Mouse (Mus musculus) hindbrain, embryonic 10.5 days (tissue): ENCODE measurements at regions not wholly inside any gene's neighbourhood (a gene's known extent, or its start where the extent isn't known, plus 50 kb on each side); places are given as distances from the start of the nearest gene placed in this dataset.

Experiments
- DNase-seq: peaks from one replicate; pipeline ENCODE4 v3.0.0-alpha.2; 2017; ENCODE audit warnings: low spot score
- H3K27ac ChIP-seq: fragments of 300-500 bp; sonication (generic); 2 replicates; pipeline ENCODE4 v1.5.1; 2016; ENCODE audit warnings: mild to moderate bottlenecking, moderate library complexity
- H3K27me3 ChIP-seq: fragments of 300-500 bp; sonication (generic); 2 replicates; pipeline ENCODE4 v1.6.1; 2016; ENCODE audit warnings: mild to moderate bottlenecking; ENCODE audit not compliant: poor library complexity, insufficient read depth, severe bottlenecking
- H3K36me3 ChIP-seq: fragments of 300-500 bp; sonication (generic); 2 replicates; pipeline ENCODE4 v1.6.1; 2016; ENCODE audit warnings: mild to moderate bottlenecking, moderate library complexity
- H3K4me1 ChIP-seq: fragments of 300-500 bp; sonication (generic); replicated peaks from 2 replicates; pipeline ENCODE4 v1.6.1; 2016; ENCODE audit warnings: mild to moderate bottlenecking
- H3K4me3 ChIP-seq: fragments of 300-500 bp; sonication (generic); 2 replicates; pipeline ENCODE4 v1.5.1; 2016; ENCODE audit warnings: mild to moderate bottlenecking, moderate library complexity
- H3K9me3 ChIP-seq: fragments of 300-500 bp; sonication (generic); 2 replicates; pipeline ENCODE4 v1.6.1; 2016; ENCODE audit warnings: mild to moderate bottlenecking, moderate library complexity
- WGBS: fragments of 180-500 bp; shearing (Covaris S2); methylation state at CpG from one replicate; pipeline ENCODE4 v1.1.7; 2016; 5-methylcytosine and 5-hydroxymethylcytosine counted together

GRCm38 (mm10) chr12:77929571-77929970 is 264.5 kb upstream of the Gm6657 start:
- Histone ChIP-seq H3K4me3 (no peak overlapping the region), H3K27me3 (no peaks in the 10 kb centered on the region), H3K4me1 (0 out of 2 replicates have a peak, but pooled peaks cover 3% of the 10 kb centered on the region), H3K27ac (no peak overlapping the region), H3K9me3 (no peaks in the 10 kb centered on the region), H3K36me3 (no peaks in the 10 kb centered on the region)
- 80% methylated on average over 1 of the region's 1 CpGs for WGBS
- DNase-seq: no peak

- no peaks in the 10 kb centered on the region for H3K36me3 ChIP-seq
- no peaks in the 10 kb centered on the region for H3K4me1 ChIP-seq
- WGBS: 76% methylated on average over 8 of the region's 8 CpGs
- no peak overlapping the region for H3K27ac ChIP-seq
- H3K27me3 ChIP-seq: no peaks in the 10 kb centered on the region
- no peak overlapping the region for H3K4me3 ChIP-seq
- H3K9me3 ChIP-seq: no peaks in the 10 kb centered on the region
- DNase-seq: no peak
These were observed 250.1 kb upstream of the Gm6657 start for GRCm38 (mm10) chr12:77943960-77944359.

- H3K9me3 ChIP-seq: no peaks in the 10 kb centered on the region
- H3K27me3 ChIP-seq: no peaks in the 10 kb centered on the region
- no peak overlapping the region for H3K4me3 ChIP-seq
- no peak overlapping the region for H3K27ac ChIP-seq
- 0 out of 2 replicates have a peak, but pooled peaks cover 5% of the 10 kb centered on the region for H3K4me1 ChIP-seq
- no peaks in the 10 kb centered on the region for H3K36me3 ChIP-seq
- DNase-seq: peak; percentile 7
- 56% methylated on average over 16 of the region's 16 CpGs for WGBS
These were observed 244.5 kb upstream of the Gm6657 start for GRCm38 (mm10) chr12:77949474-77950017.

- Histone ChIP-seq H3K9me3 (no peaks in the 10 kb centered on the region), H3K27me3 (no peaks in the 10 kb centered on the region), H3K4me1 (0 out of 2 replicates have a peak, but pooled peaks cover 10% of the 10 kb centered on the region), H3K4me3 (no peak overlapping the region), H3K36me3 (no peaks in the 10 kb centered on the region), H3K27ac (no peak overlapping the region)
- no peak for DNase-seq
- 53% methylated on average over 2 of the region's 2 CpGs for WGBS
These were observed 241.6 kb upstream of the Gm6657 start for GRCm38 (mm10) chr12:77952492-77952891.

- Histone ChIP-seq H3K27ac (no peak overlapping the region), H3K36me3 (no peaks in the 10 kb centered on the region), H3K4me3 (no peak overlapping the region), H3K9me3 (0 out of 2 replicates have a peak, but pooled peaks cover 6% of the 10 kb centered on the region), H3K27me3 (no peaks in the 10 kb centered on the region), H3K4me1 (no peaks in the 10 kb centered on the region)
- 92% methylated on average over 6 of the region's 6 CpGs for WGBS
- no peak for DNase-seq
These were observed 231.4 kb upstream of the Gm6657 start for GRCm38 (mm10) chr12:77962631-77963030.

- H3K36me3 ChIP-seq: no peaks in the 10 kb centered on the region
- H3K27ac ChIP-seq: no peak overlapping the region
- 65% methylated on average over 3 of the region's 3 CpGs for WGBS
- no peak for DNase-seq
- no peaks in the 10 kb centered on the region for H3K27me3 ChIP-seq
- peaks cover 10% of the 10 kb centered on the region; the same call in 1 of the 2 replicates for H3K4me1 ChIP-seq
- H3K4me3 ChIP-seq: no peak overlapping the region
- H3K9me3 ChIP-seq: 0 out of 2 replicates have a peak, but pooled peaks cover 3% of the 10 kb centered on the region
These were observed 225.5 kb upstream of the Gm6657 start for GRCm38 (mm10) chr12:77968543-77968942.

- H3K27me3 ChIP-seq: no peaks in the 10 kb centered on the region
- H3K4me3 ChIP-seq: no peak overlapping the region
- WGBS: 76% methylated on average over 1 of the region's 1 CpGs
- H3K9me3 ChIP-seq: 0 out of 2 replicates have a peak, but pooled peaks cover 2% of the 10 kb centered on the region
- peaks cover 10% of the 10 kb centered on the region; the same call in 1 of the 2 replicates for H3K4me1 ChIP-seq
- no peak overlapping the region for H3K27ac ChIP-seq
- H3K36me3 ChIP-seq: no peaks in the 10 kb centered on the region
- no peak for DNase-seq
These were observed 224.0 kb upstream of the Gm6657 start for GRCm38 (mm10) chr12:77970026-77970425.

GRCm38 (mm10) chr12:77972165-77972564 is 221.9 kb upstream of the Gm6657 start:
- 50% methylated on average over 4 of the region's 4 CpGs for WGBS
- Histone ChIP-seq H3K27ac (0 out of 2 replicates have a peak overlapping the region, but pooled peaks have one; percentile 31), H3K4me3 (no peak overlapping the region), H3K36me3 (no peaks in the 10 kb centered on the region), H3K4me1 (peaks cover 10% of the 10 kb centered on the region; the same call in 1 of the 2 replicates), H3K9me3 (no peaks in the 10 kb centered on the region), H3K27me3 (no peaks in the 10 kb centered on the region)
- DNase-seq: peak; percentile 18

GRCm38 (mm10) chr12:77976952-77977351 is 217.1 kb upstream of the Gm6657 start:
- H3K27ac ChIP-seq: no peak overlapping the region
- H3K36me3 ChIP-seq: no peaks in the 10 kb centered on the region
- no peaks in the 10 kb centered on the region for H3K9me3 ChIP-seq
- H3K4me3 ChIP-seq: no peak overlapping the region
- peaks cover 4% of the 10 kb centered on the region; the same call in 1 of the 2 replicates for H3K4me1 ChIP-seq
- WGBS: 77% methylated on average over 2 of the region's 2 CpGs
- no peak for DNase-seq
- H3K27me3 ChIP-seq: no peaks in the 10 kb centered on the region

GRCm38 (mm10) chr12:77986738-77987137 is 207.3 kb upstream of the Gm6657 start:
- DNase-seq: no peak
- H3K9me3 ChIP-seq: no peaks in the 10 kb centered on the region
- H3K4me3 ChIP-seq: no peak overlapping the region
- no peaks in the 10 kb centered on the region for H3K4me1 ChIP-seq
- no peaks in the 10 kb centered on the region for H3K36me3 ChIP-seq
- no peaks in the 10 kb centered on the region for H3K27me3 ChIP-seq
- 81% methylated on average over 8 of the region's 8 CpGs for WGBS
- H3K27ac ChIP-seq: no peak overlapping the region

- WGBS: 42% methylated on average over 3 of the region's 3 CpGs
These were observed 204.3 kb upstream of the Gm6657 start for GRCm38 (mm10) chr12:77989766-77990165.

GRCm38 (mm10) chr12:77991627-77992026 is 202.4 kb upstream of the Gm6657 start:
- H3K4me1 ChIP-seq: no peaks in the 10 kb centered on the region
- H3K27ac ChIP-seq: no peak overlapping the region
- 74% methylated on average over 6 of the region's 6 CpGs for WGBS
- H3K4me3 ChIP-seq: no peak overlapping the region
- DNase-seq: no peak
- H3K9me3 ChIP-seq: no peaks in the 10 kb centered on the region
- no peaks in the 10 kb centered on the region for H3K27me3 ChIP-seq
- no peaks in the 10 kb centered on the region for H3K36me3 ChIP-seq

More at GRCm38 (mm10) chr12:77989766-77990165, 204.3 kb upstream of the Gm6657 start:
- H3K27me3 ChIP-seq: no peaks in the 10 kb centered on the region
- no peaks in the 10 kb centered on the region for H3K36me3 ChIP-seq
- no peak overlapping the region for H3K27ac ChIP-seq
- H3K4me3 ChIP-seq: no peak overlapping the region
- no peaks in the 10 kb centered on the region for H3K9me3 ChIP-seq
- DNase-seq: no peak
- no peaks in the 10 kb centered on the region for H3K4me1 ChIP-seq

GRCm38 (mm10) chr12:77994176-77994575 is 199.9 kb upstream of the Gm6657 start:
- Histone ChIP-seq H3K36me3 (no peaks in the 10 kb centered on the region), H3K4me3 (no peak overlapping the region), H3K27ac (no peak overlapping the region), H3K27me3 (no peaks in the 10 kb centered on the region), H3K4me1 (no peaks in the 10 kb centered on the region), H3K9me3 (no peaks in the 10 kb centered on the region)
- no peak for DNase-seq
- WGBS: 85% methylated on average over 5 of the region's 5 CpGs

GRCm38 (mm10) chr12:77997916-77998315 is 196.1 kb upstream of the Gm6657 start:
- H3K9me3 ChIP-seq: no peaks in the 10 kb centered on the region
- WGBS: 88% methylated on average over 1 of the region's 1 CpGs
- no peak overlapping the region for H3K27ac ChIP-seq
- H3K27me3 ChIP-seq: no peaks in the 10 kb centered on the region
- no peaks in the 10 kb centered on the region for H3K4me1 ChIP-seq
- no peak overlapping the region for H3K4me3 ChIP-seq
- DNase-seq: no peak
- no peaks in the 10 kb centered on the region for H3K36me3 ChIP-seq
